In the genomic region with DNA sequence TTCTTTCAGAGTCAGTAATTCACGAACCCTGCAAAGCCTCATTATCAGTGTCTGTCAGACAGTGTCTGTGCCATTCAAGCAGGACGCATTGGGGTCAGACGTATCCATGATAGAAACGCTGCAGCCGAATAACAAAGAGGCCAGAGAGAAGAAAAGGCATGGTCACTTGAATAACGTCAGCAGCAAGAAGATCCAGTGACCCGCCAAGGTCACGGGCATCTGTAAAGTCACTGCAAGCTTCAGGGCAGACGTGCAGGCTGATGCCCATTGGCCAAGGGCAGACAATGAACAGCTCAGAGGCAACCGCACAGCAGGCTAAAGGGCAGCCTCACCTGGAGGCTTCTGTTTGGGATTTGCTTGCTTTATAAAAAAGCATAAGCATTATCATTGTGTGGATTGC, we compare ENCODE assay signal across 29 mouse cellular contexts. TPM values are rescaled to one million over a fixed set of nuclear protein-coding genes. Genes with fewer than 3 reads are reported as not detected.
A peak's percentile ranks its signal among the peaks of the same experiment; 100 is the strongest.
DNase-seq lines count a peak whose midpoint lies in the region; ATAC-seq and TF ChIP-seq lines count a peak whose summit lies in the region.
"Had no signal": no experiment of that assay in that cellular context is flagged by ENCODE, and none has a peak within 500 bp of the region (broad histone marks: within the 10 kb centered on the region; RNA-seq: fewer than 3 reads in every experiment).

No protein-coding gene starts in this region.

- no peak overlapping the region for H3K27ac ChIP-seq in midbrain, embryonic 13.5 days
- H3K27ac ChIP-seq in midbrain, postnatal 0 days (ENCODE audit: low read depth, low read length): no peak overlapping the region
- H3K27ac ChIP-seq: embryonic facial prominence, embryonic 13.5 days; forebrain, embryonic 13.5 days; heart, embryonic 15.5 days; left cerebral cortex, adult 2 months; liver, embryonic 13.5 days; neural tube, embryonic 15.5 days; stomach, postnatal 0 days had no signal

- intact Hi-C loops in heart, postnatal 10 days (cut with DNase I): no loop called here

- H3K36me3 ChIP-seq in midbrain, embryonic 13.5 days: no peaks in the 10 kb centered on the region
- H3K36me3 ChIP-seq in midbrain, postnatal 0 days (ENCODE audit: insufficient read depth, low read length): no peaks in the 10 kb centered on the region
- H3K36me3 ChIP-seq: embryonic facial prominence, embryonic 13.5 days; heart, embryonic 15.5 days; liver, embryonic 13.5 days; neural tube, embryonic 15.5 days had no signal

- H3K4me1 ChIP-seq in midbrain, embryonic 13.5 days (replicated peaks): peaks cover 31% of the 10 kb centered on the region
- H3K4me1 ChIP-seq in midbrain, postnatal 0 days (ENCODE audit: insufficient read depth, low read length): 0 out of 2 replicates have a peak, but pooled peaks cover 4% of the 10 kb centered on the region
- H3K4me1 ChIP-seq: embryonic facial prominence, embryonic 13.5 days; liver, embryonic 13.5 days had no signal

- ATAC-seq in midbrain, embryonic 13.5 days: 0 out of 2 replicates have a peak, but pooled peaks have one; percentile 15
- no peak for ATAC-seq in midbrain, postnatal 0 days (ENCODE audit: low FRiP score)
- ATAC-seq: forebrain, embryonic 13.5 days; intestine, postnatal 0 days had no signal

- 35% methylated on average over 10 of the region's 10 CpGs for WGBS in midbrain, embryonic 13.5 days
- 40% methylated on average over 10 of the region's 10 CpGs for WGBS in midbrain, postnatal 0 days

- H3K4me3 ChIP-seq in midbrain, embryonic 13.5 days (replicated peaks): no peak overlapping the region
- no peak overlapping the region for H3K4me3 ChIP-seq in midbrain, postnatal 0 days (ENCODE audit: low read depth, low read length)
- H3K4me3 ChIP-seq: embryonic facial prominence, embryonic 13.5 days; erythroblast, embryonic 14.5 days; forebrain, embryonic 13.5 days; heart, embryonic 15.5 days; left cerebral cortex, adult 2 months; liver, embryonic 13.5 days; neural tube, embryonic 15.5 days had no signal

- H3K9ac ChIP-seq in midbrain, embryonic 13.5 days (replicated peaks): no peak overlapping the region
- H3K9ac ChIP-seq in midbrain, postnatal 0 days (replicated peaks; ENCODE audit: low read length, poor library complexity, severe bottlenecking): no peak overlapping the region
- H3K9ac ChIP-seq: embryonic facial prominence, embryonic 13.5 days; forebrain, embryonic 13.5 days; heart, embryonic 15.5 days; liver, embryonic 13.5 days; neural tube, embryonic 15.5 days had no signal

- no peak for TF ChIP-seq CTCF in midbrain, postnatal 0 days (IDR thresholded peaks at IDR 0.05)
- no peak for TF ChIP-seq CTCF in brain, embryonic 14.5 days (IDR thresholded peaks at IDR 0.05; ENCODE audit: borderline replicate concordance, extremely low read depth, insufficient read depth, insufficient read length)

- no peak overlapping the region for H3K4me2 ChIP-seq in midbrain, embryonic 13.5 days (replicated peaks)
- no peak overlapping the region for H3K4me2 ChIP-seq in midbrain, postnatal 0 days (ENCODE audit: low read depth, low read length, poor library complexity, severe bottlenecking)
- H3K4me2 ChIP-seq: embryonic facial prominence, embryonic 13.5 days; forebrain, embryonic 13.5 days; heart, embryonic 15.5 days; liver, embryonic 13.5 days; neural tube, embryonic 15.5 days had no signal

- no peaks in the 10 kb centered on the region for H3K27me3 ChIP-seq in midbrain, embryonic 13.5 days
- H3K27me3 ChIP-seq in midbrain, postnatal 0 days (ENCODE audit: insufficient read depth, low read length): no peaks in the 10 kb centered on the region
- H3K27me3 ChIP-seq: CH12.LX; embryonic facial prominence, embryonic 13.5 days; forebrain, embryonic 13.5 days; heart, embryonic 15.5 days; liver, embryonic 13.5 days; neural tube, embryonic 15.5 days had no signal

- TF ChIP-seq POLR2A in brain, embryonic 14.5 days (IDR thresholded peaks at IDR 0.05; ENCODE audit: borderline replicate concordance, extremely low read depth, insufficient read depth, insufficient read length, poor library complexity, severe bottlenecking): no peak

- DNase-seq in heart, adult 11 months: peak; percentile 75
- DNase-seq in heart, postnatal 10 days: no peak
- no peak for DNase-seq in midbrain, postnatal 0 days (ENCODE audit: low spot score)
- DNase-seq in brain, embryonic 14.5 days (ENCODE audit: low read depth): peak; percentile 24
- DNase-seq in frontal cortex, postnatal 25 days (ENCODE audit: low spot score in 2 of 2): no peak
- DNase-seq in layer of hippocampus, adult 9-11 months: no peak
- DNase-seq: adrenal gland, postnatal 10 days; B cell, adult 2 months; cerebellum, adult 9-11 months; gastrocnemius, postnatal 10 days; kidney, postnatal 36 days; liver, embryonic 13.5 days; lung, adult 2 months; lung, postnatal 14 days had no signal

- no peaks in the 10 kb centered on the region for H3K9me3 ChIP-seq in midbrain, embryonic 13.5 days
- H3K9me3 ChIP-seq in midbrain, postnatal 0 days (ENCODE audit: low read length): no peaks in the 10 kb centered on the region
- H3K9me3 ChIP-seq: embryonic facial prominence, embryonic 13.5 days; forebrain, embryonic 13.5 days; heart, embryonic 15.5 days; liver, embryonic 13.5 days; neural tube, embryonic 15.5 days had no signal

RNA-seq across cellular contexts. Expression of gene 1700086D15Rik, which starts 49.6 kb away (rescaled TPM):
- total RNA-seq in heart, postnatal 10 days (2021): under 1 TPM; 0.32 to 0.41 TPM
- 0.24 TPM in 1 of 2 replicates, not detected in the other for polyA plus RNA-seq in midbrain, embryonic 13.5 days (2015; fragmentation: Nextera tagmentation; extraction: Ambion mirVana)
- total RNA-seq in midbrain, postnatal 0 days (2014; rRNA removed): 4.3 TPM in 1 of 2 replicates, not detected in the other
- 0.52 and 0.56 TPM in 2 replicates for polyA plus RNA-seq in midbrain, postnatal 0 days (2015; fragmentation: Nextera tagmentation; extraction: Ambion mirVana)
- 0.30 and 0.38 TPM in 2 replicates for polyA plus RNA-seq in brain, embryonic 14.5 days (2012; rRNA removed)
- total RNA-seq: CH12.LX; common myeloid progenitor, adult 5-6 weeks; granulocyte monocyte progenitor cell, adult 5-6 weeks; megakaryocyte progenitor cell, adult 5-6 weeks had no signal
- polyA plus RNA-seq: embryonic facial prominence, embryonic 13.5 days; erythroblast, embryonic 14.5 days; forebrain, embryonic 13.5 days; hindbrain, embryonic 11.5 days; intestine, postnatal 0 days; kidney, embryonic 14.5 days; liver, embryonic 13.5 days; stomach, postnatal 0 days had no signal

RNA-seq across cellular contexts. Expression of gene Arhgap44, which starts 52.7 kb away (rescaled TPM):
- 10 to 100 TPM; 18.3 to 21.0 TPM for total RNA-seq in heart, postnatal 10 days (2021)
- polyA plus RNA-seq in midbrain, embryonic 13.5 days (2015; fragmentation: Nextera tagmentation; extraction: Ambion mirVana): 7.2 and 9.3 TPM in 2 replicates
- total RNA-seq in midbrain, postnatal 0 days (2014; rRNA removed): 36.2 and 39.4 TPM in 2 replicates
- polyA plus RNA-seq in midbrain, postnatal 0 days (2015; fragmentation: Nextera tagmentation; extraction: Ambion mirVana): 20.8 and 21.2 TPM in 2 replicates
- polyA plus RNA-seq in brain, embryonic 14.5 days (2012; rRNA removed): 7.8 and 12.2 TPM in 2 replicates
- total RNA-seq: CH12.LX; common myeloid progenitor, adult 5-6 weeks; granulocyte monocyte progenitor cell, adult 5-6 weeks; megakaryocyte progenitor cell, adult 5-6 weeks had no signal
- polyA plus RNA-seq: erythroblast, embryonic 14.5 days had no signal

Comparison
In these comparisons a context has a peak if more than half of its experiments do, and no peak if none do; other contexts are left out.
1. DNase-seq: peak in heart, adult 11 months (single experiment) and brain, embryonic 14.5 days (single experiment); none in heart, postnatal 10 days (0 of 2), midbrain, postnatal 0 days (single experiment), frontal cortex, postnatal 25 days (0 of 2) and layer of hippocampus, adult 9-11 months (single experiment).